Mouse (Mus musculus): ENCODE data around the gene Nfatc3.

DNA sequence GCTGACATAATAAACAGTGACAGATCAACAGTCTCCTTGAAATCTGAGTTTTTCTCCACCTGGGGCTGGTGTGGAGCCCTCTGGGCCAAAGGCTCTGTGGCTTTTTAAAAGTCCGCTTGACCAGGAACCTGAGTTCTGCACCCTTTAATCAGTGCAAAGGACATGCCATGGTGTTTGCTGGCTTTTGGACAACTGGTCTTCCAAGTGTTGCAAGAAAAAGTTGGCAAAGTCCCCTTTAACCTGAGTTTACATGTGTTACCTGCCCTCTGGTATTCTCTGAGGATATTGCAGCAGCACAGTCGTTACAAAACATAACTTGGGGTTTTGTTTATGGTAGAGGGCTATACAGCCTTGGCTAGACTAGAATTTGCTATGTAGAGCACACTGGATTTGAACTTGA lies 71.9 kb downstream of the Nfatc3 start:
- TF ChIP-seq CTCF (IDR thresholded peaks at IDR 0.05; ENCODE audit: control insufficient read depth, insufficient read depth, low read length) (no peak), POLR2A (IDR thresholded peaks at IDR 0.05; ENCODE audit: borderline replicate concordance, control insufficient read depth, low read depth, low read length) (no peak)
